Mouse (Mus musculus) cerebral cortex, adult 2 months (tissue): ENCODE results near the gene Htr1f.

Experiments
- WGBS: fragments of 180-500 bp; shearing (Covaris S2); methylation state at CpG from one replicate; pipeline ENCODE4 v1.1.7; 2018; 5-methylcytosine and 5-hydroxymethylcytosine counted together

Htr1f gene

DNA sequence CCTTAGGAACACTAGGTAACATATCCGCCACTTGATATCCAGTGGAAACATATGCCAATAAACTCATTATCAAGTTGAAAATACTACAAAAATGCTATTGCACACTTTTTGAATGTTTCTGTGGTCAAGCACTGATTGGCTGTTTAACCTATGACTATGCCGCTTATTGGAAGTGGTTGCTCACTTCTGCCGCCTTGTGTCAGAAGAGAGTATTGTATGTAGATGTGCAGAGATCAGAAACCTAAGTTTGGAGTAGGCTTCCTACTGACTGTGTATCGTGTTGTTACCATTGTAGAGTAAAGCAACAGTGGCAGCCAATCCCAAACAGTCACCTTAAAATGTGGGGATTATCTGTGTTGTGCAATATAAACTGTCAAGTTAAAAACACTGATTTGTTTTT lies 144.0 kb downstream of the Htr1f start:
- WGBS = 95% methylated on average over 4 of the region's 4 CpGs

DNA sequence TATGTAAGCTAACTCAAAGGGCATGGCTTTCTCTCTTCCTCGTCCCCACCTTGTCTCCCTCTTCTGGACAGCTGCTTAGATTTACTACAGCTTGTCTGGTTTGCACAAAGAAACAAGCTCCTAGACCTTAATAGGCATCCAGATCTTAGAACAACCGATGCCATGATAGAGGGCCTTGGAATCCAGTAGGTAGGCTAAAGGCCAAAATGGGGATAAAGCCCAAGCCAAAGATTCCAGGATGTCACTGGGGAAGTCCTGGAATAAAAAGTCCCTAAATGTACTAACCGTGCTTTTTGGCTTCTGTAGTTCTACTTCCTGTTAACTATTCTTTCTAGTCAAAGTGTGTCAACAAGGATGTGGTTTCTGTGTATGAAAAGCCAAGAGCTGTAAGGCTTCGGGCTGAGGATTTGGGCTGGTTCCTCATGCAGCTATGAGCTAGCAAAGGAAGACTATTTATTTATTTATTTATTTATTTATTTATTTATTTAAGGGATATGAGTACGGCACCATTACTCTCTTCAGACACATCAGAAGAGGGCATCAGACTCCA lies 163.9 kb downstream of the Htr1f start:
- 77% methylated on average over 5 of the region's 5 CpGs for WGBS

- 84% methylated on average over 1 of the region's 1 CpGs for WGBS
Measured at GRCm38 (mm10) chr16:64934793-64935192, 170.9 kb downstream of the Htr1f start.

DNA sequence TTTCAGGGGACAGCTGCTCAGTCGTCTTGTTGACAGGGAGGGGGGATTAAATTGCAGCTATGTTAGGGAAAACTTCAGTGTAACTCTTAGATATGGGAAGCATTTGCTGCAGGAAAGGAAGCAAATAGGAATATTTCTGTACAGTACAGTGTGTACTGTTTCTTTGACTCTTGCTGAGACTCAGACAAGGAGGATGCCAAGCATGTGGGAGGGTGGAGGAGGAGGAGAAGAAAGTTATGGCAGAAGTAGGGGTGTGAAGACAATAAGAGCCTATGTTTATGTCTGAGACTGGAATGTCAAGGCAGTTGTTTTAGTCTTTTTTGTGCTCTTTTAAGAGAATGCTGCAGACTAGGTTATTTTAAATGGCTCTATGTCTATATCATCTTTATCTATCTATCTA lies 171.6 kb downstream of the Htr1f start:
- WGBS = 39% methylated on average over 1 of the region's 1 CpGs

- 67% methylated on average over 9 of the region's 9 CpGs for WGBS
Measured at GRCm38 (mm10) chr16:64923500-64923899, 182.2 kb downstream of the Htr1f start.

DNA sequence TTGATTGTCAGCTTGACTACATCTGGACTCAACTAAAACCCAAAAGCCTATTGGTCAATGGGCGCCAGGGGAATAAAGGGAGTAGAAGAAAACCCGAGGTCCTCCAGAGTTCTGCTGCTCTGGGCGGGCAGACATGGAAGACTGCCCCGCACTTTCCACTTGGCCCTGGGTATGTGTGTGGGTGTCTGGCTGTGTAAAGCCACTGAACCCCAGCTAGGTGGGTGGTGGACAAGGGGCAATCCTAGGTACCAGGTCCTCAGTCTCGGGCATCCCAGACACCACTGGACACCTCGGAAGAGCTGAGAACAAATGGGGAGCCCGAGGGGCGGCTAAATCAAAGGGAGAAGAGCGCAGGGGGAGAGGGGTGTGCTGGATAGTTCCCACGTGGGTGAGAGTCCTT lies 196.9 kb downstream of the Htr1f start:
- whole genome bisulfite sequencing = 92% methylated on average over 10 of the region's 10 CpGs

- WGBS = 19% methylated on average over 3 of the region's 3 CpGs
Measured at GRCm38 (mm10) chr16:64907112-64907511, 198.5 kb downstream of the Htr1f start.

DNA sequence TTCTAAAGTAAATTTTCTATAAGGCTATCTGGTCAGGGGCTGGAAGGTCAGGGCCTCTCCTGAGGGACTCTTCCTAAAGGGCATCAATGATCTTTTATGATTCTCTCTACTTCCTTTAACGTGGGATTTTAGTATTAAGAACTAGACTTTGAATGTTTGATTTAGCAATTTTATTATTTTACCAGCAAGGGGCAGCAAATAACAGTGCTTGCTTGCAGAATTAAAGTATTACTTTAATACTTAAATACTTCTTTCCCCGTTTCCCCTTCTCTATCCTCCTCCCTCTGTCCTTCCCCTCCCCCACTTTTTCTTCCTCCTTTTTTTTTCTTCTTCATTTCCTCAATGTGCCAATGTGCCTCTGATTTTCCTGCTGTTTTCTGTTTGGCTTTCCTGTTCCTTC lies 202.3 kb downstream of the Htr1f start:
- WGBS = 22% methylated on average over 2 of the region's 2 CpGs

GRCm38 (mm10) chr16:64899084-64899483 lies 206.6 kb downstream of the Htr1f start:
- 73% methylated on average over 2 of the region's 2 CpGs for WGBS

DNA sequence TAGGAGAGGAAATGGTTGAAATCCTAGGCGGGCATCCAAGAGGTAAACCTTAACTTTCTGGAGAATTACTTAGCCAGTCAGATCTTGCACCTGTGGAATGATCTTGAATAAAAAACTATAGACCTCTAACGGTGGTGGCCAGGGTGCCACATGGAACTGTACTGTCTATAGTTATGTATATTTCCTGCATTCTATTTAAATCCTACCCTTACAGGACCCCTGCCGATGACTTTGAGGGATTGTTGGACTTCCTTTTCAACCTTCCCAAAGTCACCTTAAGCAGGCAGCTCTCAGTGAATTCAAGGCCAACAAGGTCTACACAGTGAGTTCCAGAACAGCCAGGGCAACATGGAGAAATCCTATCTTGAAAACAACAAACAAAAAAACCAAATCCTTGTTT lies 216.2 kb downstream of the Htr1f start:
- WGBS = 94% methylated on average over 3 of the region's 3 CpGs

GRCm38 (mm10) chr16:64885547-64885946 lies 220.1 kb downstream of the Htr1f start:
- 70% methylated on average over 4 of the region's 4 CpGs for WGBS

GRCm38 (mm10) chr16:64885142-64885541 lies 220.5 kb downstream of the Htr1f start:
- 63% methylated on average over 3 of the region's 3 CpGs for WGBS

DNA sequence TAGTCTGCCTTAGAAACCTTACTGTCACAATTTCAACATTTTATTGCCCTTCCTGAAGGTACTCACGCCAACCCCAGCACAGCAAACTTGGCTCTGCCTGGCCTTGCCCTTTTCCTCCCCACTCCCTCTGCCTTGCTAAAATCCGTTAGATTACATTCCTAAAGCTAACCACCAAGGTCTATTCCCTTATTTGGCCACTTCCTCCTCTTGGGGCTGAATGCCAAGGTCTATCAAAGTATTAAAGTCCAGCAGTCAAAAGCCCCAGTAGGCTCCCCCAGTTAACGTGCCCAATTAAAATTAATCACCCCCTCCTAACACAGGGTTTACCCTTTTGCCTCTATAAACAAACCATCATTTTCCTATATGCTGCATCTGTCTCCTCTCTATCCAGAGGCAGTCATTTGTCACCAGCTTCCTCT lies 221.2 kb downstream of the Htr1f start:
- 42% methylated on average over 3 of the region's 3 CpGs for WGBS

GRCm38 (mm10) chr16:64883896-64884295 lies 221.8 kb downstream of the Htr1f start:
- 82% methylated on average over 5 of the region's 5 CpGs for WGBS

- 78% methylated on average over 2 of the region's 2 CpGs for WGBS
Measured at GRCm38 (mm10) chr16:64881442-64881841, 224.2 kb downstream of the Htr1f start.

DNA sequence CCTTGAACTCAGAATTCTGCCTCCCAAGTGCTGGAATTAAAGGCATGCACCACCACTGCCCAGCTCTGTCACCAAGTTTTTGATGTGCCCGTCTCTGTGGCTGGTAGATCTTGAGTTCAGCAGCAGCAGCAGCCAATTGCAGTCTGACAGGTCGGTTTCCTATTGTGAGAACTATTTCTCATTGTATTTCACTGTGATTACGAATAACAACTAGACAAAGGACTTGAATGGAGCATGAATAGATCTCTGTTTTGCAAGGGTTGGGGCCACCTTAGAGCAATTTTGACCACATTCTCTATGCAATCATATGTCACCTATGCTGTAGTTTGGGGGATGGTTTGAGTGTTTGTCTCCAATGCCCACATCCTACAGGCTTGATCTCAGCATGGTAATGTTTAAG lies 224.7 kb downstream of the Htr1f start:
- 80% methylated on average over 3 of the region's 3 CpGs for WGBS

GRCm38 (mm10) chr16:64879735-64880134 lies 225.9 kb downstream of the Htr1f start:
- 85% methylated on average over 5 of the region's 5 CpGs for WGBS

DNA sequence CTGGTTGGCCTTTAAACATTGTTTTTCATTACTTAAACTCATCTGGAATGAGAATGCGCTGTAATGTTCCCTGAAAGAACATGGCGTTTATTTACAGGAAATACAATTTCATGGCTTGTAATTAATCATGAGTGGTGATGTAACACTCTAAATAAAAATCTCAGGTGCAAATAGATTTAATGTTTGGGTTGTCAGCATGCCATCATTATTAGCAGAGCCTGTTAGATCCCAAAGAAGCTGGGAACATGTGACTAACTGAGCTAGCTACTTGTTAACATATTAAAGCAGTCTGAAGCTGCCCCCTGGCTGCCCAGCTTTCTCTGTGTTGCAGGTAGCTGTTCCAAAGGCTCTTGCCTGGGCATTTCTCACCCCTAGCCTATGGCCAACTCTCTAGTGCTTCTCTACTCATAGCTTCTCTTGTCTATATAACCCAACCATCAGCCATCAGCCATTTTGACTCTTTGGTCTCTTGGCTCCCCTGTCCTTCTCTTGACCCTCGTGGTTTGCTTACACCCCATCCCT lies 227.0 kb downstream of the Htr1f start:
- WGBS = 86% methylated on average over 3 of the region's 3 CpGs

GRCm38 (mm10) chr16:64877314-64877713 lies 228.3 kb downstream of the Htr1f start:
- WGBS = 89% methylated on average over 3 of the region's 3 CpGs

DNA sequence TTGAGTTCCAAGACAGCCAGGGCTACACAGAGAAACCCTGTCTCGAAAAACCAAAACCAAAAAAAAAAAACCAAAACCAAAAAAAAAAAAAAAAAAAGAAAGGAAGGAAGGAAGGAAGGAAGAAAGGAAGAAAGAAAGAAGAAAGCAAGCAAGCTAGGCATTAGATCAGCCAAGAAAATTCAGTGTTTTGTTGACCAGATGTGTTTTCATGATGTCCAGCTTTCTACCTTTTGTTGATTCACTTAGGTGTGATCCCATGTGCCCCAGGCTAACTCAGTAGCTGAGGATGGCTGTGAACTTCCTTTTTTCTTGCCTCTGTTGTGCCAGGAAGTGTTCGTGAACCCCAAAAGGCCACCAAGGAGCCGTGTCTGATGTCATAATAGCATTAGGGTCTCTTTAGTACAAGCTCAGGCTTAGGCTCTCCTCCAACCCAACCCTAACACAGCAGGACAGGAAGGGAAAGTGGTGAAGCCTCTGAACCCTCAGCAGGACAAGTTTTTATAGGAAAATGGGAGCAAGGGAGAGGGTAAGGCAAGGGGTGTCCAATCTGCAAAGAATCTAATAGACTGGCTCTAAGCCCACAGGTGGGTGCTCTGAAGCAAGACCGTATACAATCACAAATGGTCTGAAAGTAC lies 228.9 kb downstream of the Htr1f start:
- 77% methylated on average over 4 of the region's 4 CpGs for WGBS

DNA sequence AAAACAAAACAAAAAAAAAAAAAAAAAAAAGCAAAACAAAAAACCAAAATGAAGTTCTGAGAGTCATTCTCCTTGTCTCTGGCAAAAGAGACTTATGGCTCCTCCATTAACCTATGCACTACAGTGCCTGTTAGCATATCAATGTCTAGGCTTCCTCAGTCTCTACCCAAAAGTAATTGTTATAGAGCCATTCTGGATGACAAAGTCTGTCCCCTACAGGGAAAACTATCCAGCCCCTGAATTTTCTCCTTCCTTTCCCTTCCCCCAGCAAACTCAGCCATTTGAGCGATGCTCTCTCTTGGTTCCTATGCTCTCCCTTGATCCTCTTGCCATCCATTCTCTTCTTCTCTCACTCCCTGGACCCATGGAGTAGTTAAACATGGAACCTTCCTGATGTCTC lies 229.8 kb downstream of the Htr1f start:
- 97% methylated on average over 1 of the region's 1 CpGs for WGBS

- WGBS = 97% methylated on average over 10 of the region's 10 CpGs
Measured at GRCm38 (mm10) chr16:64875384-64875783, 230.3 kb downstream of the Htr1f start.
